In the genomic region with DNA sequence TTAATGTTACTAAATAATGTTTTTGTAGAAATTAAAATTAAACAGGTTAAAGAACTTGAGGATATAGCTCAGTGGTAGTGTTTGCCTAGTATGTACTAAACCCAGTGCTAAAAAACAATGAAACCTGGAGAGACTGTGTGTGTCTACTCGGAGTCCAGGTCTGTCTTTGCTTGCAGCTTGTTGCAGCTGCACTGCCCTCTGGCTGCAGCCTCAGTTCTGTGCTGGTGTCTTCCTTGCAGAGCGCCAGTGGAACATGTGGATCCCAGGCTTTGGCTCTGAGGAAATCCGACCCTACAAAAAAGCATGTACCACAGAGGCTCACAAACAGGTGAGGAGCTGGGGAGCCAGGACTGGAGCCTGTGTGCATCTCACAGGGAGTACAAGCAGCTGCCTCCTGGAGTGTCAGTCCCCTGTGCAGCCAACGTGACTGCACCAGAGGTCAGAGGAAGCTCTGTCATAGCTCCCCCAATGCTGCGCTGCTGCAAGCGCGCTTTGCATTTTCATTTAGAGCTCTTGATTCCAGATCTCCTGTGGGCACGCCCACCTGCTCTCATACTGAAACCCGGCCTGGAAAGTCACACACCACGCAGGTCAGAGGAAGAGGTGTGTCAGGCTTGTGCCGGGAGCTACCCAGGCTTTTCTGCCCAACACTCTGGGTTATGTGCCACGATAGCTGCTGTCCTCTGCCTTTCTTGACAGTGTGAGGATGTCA, we compare ENCODE assay signal across 16 mouse cellular contexts. TPM values are rescaled to one million over a fixed set of nuclear protein-coding genes. Genes with fewer than 3 reads are reported as not detected.
A peak's percentile ranks its signal among the peaks of the same experiment; 100 is the strongest.
DNase-seq lines count a peak whose midpoint lies in the region; ATAC-seq and TF ChIP-seq lines count a peak whose summit lies in the region.
"Had no signal": no experiment of that assay in that cellular context is flagged by ENCODE, and none has a peak within 500 bp of the region (broad histone marks: within the 10 kb centered on the region; RNA-seq: fewer than 3 reads in every experiment).

No protein-coding gene starts in this region.

- no peaks in the 10 kb centered on the region for H3K27me3 ChIP-seq in forebrain, embryonic 13.5 days
- no peaks in the 10 kb centered on the region for H3K27me3 ChIP-seq in forebrain, embryonic 15.5 days
- H3K27me3 ChIP-seq in midbrain, postnatal 0 days (ENCODE audit: insufficient read depth, low read length), result no peaks in the 10 kb centered on the region
- no peaks in the 10 kb centered on the region for H3K27me3 ChIP-seq in midbrain, embryonic 14.5 days (ENCODE audit: control insufficient read depth, insufficient read depth, low read length)
- H3K27me3 ChIP-seq: midbrain, embryonic 13.5 days had no signal

- H3K27ac ChIP-seq in forebrain, embryonic 13.5 days, result no peak overlapping the region
- no peak overlapping the region for H3K27ac ChIP-seq in forebrain, embryonic 15.5 days (replicated peaks)
- no peak overlapping the region for H3K27ac ChIP-seq in layer of hippocampus, adult 2 months
- H3K27ac ChIP-seq in midbrain, postnatal 0 days (ENCODE audit: low read depth, low read length), result no peak overlapping the region
- H3K27ac ChIP-seq in midbrain, embryonic 14.5 days (replicated peaks; ENCODE audit: low read depth, low read length), result no peak overlapping the region
- H3K27ac ChIP-seq: midbrain, embryonic 13.5 days had no signal

- no peak overlapping the region for H3K4me2 ChIP-seq in forebrain, embryonic 13.5 days
- H3K4me2 ChIP-seq in forebrain, embryonic 15.5 days (replicated peaks), result no peak overlapping the region
- no peak overlapping the region for H3K4me2 ChIP-seq in midbrain, postnatal 0 days (ENCODE audit: low read depth, low read length, poor library complexity, severe bottlenecking)
- no peak overlapping the region for H3K4me2 ChIP-seq in midbrain, embryonic 14.5 days (ENCODE audit: low read length)
- H3K4me2 ChIP-seq: midbrain, embryonic 13.5 days had no signal

- H3K4me1 ChIP-seq in forebrain, embryonic 13.5 days, result no peaks in the 10 kb centered on the region
- no peaks in the 10 kb centered on the region for H3K4me1 ChIP-seq in forebrain, embryonic 15.5 days
- no peaks in the 10 kb centered on the region for H3K4me1 ChIP-seq in midbrain, postnatal 0 days (ENCODE audit: insufficient read depth, low read length)
- H3K4me1 ChIP-seq in midbrain, embryonic 14.5 days (ENCODE audit: control insufficient read depth, insufficient read depth, low read length), result no peaks in the 10 kb centered on the region
- H3K4me1 ChIP-seq: midbrain, embryonic 13.5 days had no signal

- peak; percentile 53 for TF ChIP-seq CTCF in layer of hippocampus, adult 2 months (conservative IDR thresholded peaks at IDR 0.05)
- TF ChIP-seq CTCF in midbrain, postnatal 0 days (IDR thresholded peaks at IDR 0.05), result peak; percentile 62

- no peak for ATAC-seq in forebrain, embryonic 13.5 days
- no peak for ATAC-seq in forebrain, embryonic 15.5 days (replicated peaks)
- ATAC-seq in midbrain, postnatal 0 days (ENCODE audit: low FRiP score), result no peak
- ATAC-seq in midbrain, embryonic 14.5 days (ENCODE audit: low FRiP score, low TSS enrichment), result no peak
- ATAC-seq: hindbrain, embryonic 16.5 days; midbrain, embryonic 13.5 days had no signal

- no peak for DNase-seq in layer of hippocampus, adult 2 months (ENCODE audit: low spot score in 2 of 2)
- DNase-seq in layer of hippocampus, adult 11-12 months (ENCODE audit: low spot score), result no peak
- no peak for DNase-seq in midbrain, postnatal 0 days (ENCODE audit: low spot score)
- no peak for DNase-seq in midbrain, embryonic 14.5 days
- DNase-seq in cerebellum, adult 11 months, result no peak
- DNase-seq: adrenal gland, postnatal 36 days; cerebellum, postnatal 25 days; heart, adult 18-20 months; lung, postnatal 4 days; right cerebral cortex, postnatal 14 days; thymus, postnatal 36 days had no signal

- H3K9ac ChIP-seq in forebrain, embryonic 13.5 days, result peak overlapping the region; percentile 16; the same call in 1 of the 2 replicates
- H3K9ac ChIP-seq in forebrain, embryonic 15.5 days (replicated peaks), result no peak overlapping the region
- no peak overlapping the region for H3K9ac ChIP-seq in midbrain, postnatal 0 days (replicated peaks; ENCODE audit: low read length, poor library complexity, severe bottlenecking)
- no peak overlapping the region for H3K9ac ChIP-seq in midbrain, embryonic 14.5 days (replicated peaks; ENCODE audit: low read length)
- H3K9ac ChIP-seq: midbrain, embryonic 13.5 days had no signal

- no peak overlapping the region for H3K4me3 ChIP-seq in forebrain, embryonic 13.5 days
- no peak overlapping the region for H3K4me3 ChIP-seq in forebrain, embryonic 15.5 days
- no peak overlapping the region for H3K4me3 ChIP-seq in layer of hippocampus, adult 2 months
- H3K4me3 ChIP-seq in midbrain, postnatal 0 days (ENCODE audit: low read depth, low read length), result no peak overlapping the region
- H3K4me3 ChIP-seq in midbrain, embryonic 14.5 days (replicated peaks; ENCODE audit: low read depth, low read length), result no peak overlapping the region
- H3K4me3 ChIP-seq: midbrain, embryonic 13.5 days had no signal

- no peaks in the 10 kb centered on the region; the same call in 1 of the 2 replicates for H3K9me3 ChIP-seq in forebrain, embryonic 13.5 days (replicated peaks)
- H3K9me3 ChIP-seq in forebrain, embryonic 15.5 days, result no peaks in the 10 kb centered on the region
- no peaks in the 10 kb centered on the region for H3K9me3 ChIP-seq in midbrain, postnatal 0 days (ENCODE audit: low read length)
- no peaks in the 10 kb centered on the region for H3K9me3 ChIP-seq in midbrain, embryonic 14.5 days (ENCODE audit: control insufficient read depth, low read length)
- H3K9me3 ChIP-seq: midbrain, embryonic 13.5 days had no signal

- 80% methylated on average over 12 of the region's 12 CpGs for WGBS in forebrain, embryonic 13.5 days
- 82% methylated on average over 12 of the region's 12 CpGs for WGBS in forebrain, embryonic 15.5 days
- WGBS in midbrain, postnatal 0 days, result 77% methylated on average over 12 of the region's 12 CpGs
- 87% methylated on average over 12 of the region's 12 CpGs for WGBS in midbrain, embryonic 14.5 days

- H3K36me3 ChIP-seq in forebrain, embryonic 13.5 days (ENCODE audit: poor library complexity, severe bottlenecking), result peaks cover 57% of the 10 kb centered on the region
- peaks cover 34% of the 10 kb centered on the region for H3K36me3 ChIP-seq in forebrain, embryonic 15.5 days
- H3K36me3 ChIP-seq in midbrain, postnatal 0 days (ENCODE audit: insufficient read depth, low read length), result peaks cover 29% of the 10 kb centered on the region
- peaks cover 49% of the 10 kb centered on the region for H3K36me3 ChIP-seq in midbrain, embryonic 14.5 days (ENCODE audit: control insufficient read depth, insufficient read depth, low read length)

RNA-seq across cellular contexts. Expression of gene Rab42, which starts 11.4 kb away (rescaled TPM):
- 0.23 and 0.64 TPM in 2 replicates for polyA plus RNA-seq in forebrain, embryonic 13.5 days (2015; fragmentation: Nextera tagmentation; extraction: Ambion mirVana)
- 0.60 and 1.0 TPM in 2 replicates for polyA plus RNA-seq in forebrain, embryonic 15.5 days (2015; fragmentation: Nextera tagmentation; extraction: Ambion mirVana)
- 1 to 10 TPM; 1.2 to 2.1 TPM for total RNA-seq in layer of hippocampus, adult 2 months (2021)
- 0.38 and 3.3 TPM in 2 replicates for total RNA-seq in midbrain, postnatal 0 days (2014; rRNA removed)
- polyA plus RNA-seq in midbrain, postnatal 0 days (2015; fragmentation: Nextera tagmentation; extraction: Ambion mirVana), result 4.2 and 4.3 TPM in 2 replicates
- 1.3 TPM in 2 replicates for polyA plus RNA-seq in midbrain, embryonic 14.5 days (2014; fragmentation: Nextera tagmentation; extraction: Ambion mirVana)
- total RNA-seq: G1E had no signal

RNA-seq across cellular contexts. Expression of gene Taf12, which starts 17.6 kb away (rescaled TPM):
- 51.5 and 56.1 TPM in 2 replicates for polyA plus RNA-seq in forebrain, embryonic 13.5 days (2015; fragmentation: Nextera tagmentation; extraction: Ambion mirVana)
- 44.6 and 50.5 TPM in 2 replicates for polyA plus RNA-seq in forebrain, embryonic 15.5 days (2015; fragmentation: Nextera tagmentation; extraction: Ambion mirVana)
- 10 to 100 TPM; 24.6 to 26.2 TPM for total RNA-seq in layer of hippocampus, adult 2 months (2021)
- 9.0 and 19.8 TPM in 2 replicates for total RNA-seq in midbrain, postnatal 0 days (2014; rRNA removed)
- polyA plus RNA-seq in midbrain, postnatal 0 days (2015; fragmentation: Nextera tagmentation; extraction: Ambion mirVana), result 30.3 and 33.1 TPM in 2 replicates
- 45.7 and 50.6 TPM in 2 replicates for polyA plus RNA-seq in midbrain, embryonic 14.5 days (2014; fragmentation: Nextera tagmentation; extraction: Ambion mirVana)

RNA-seq across cellular contexts. Expression of gene Gmeb1, which starts 30.4 kb away (rescaled TPM):
- polyA plus RNA-seq in forebrain, embryonic 13.5 days (2015; fragmentation: Nextera tagmentation; extraction: Ambion mirVana), result 50.0 and 55.3 TPM in 2 replicates
- 50.8 and 53.3 TPM in 2 replicates for polyA plus RNA-seq in forebrain, embryonic 15.5 days (2015; fragmentation: Nextera tagmentation; extraction: Ambion mirVana)
- 10 to 100 TPM; 25.2 to 28.3 TPM for total RNA-seq in layer of hippocampus, adult 2 months (2021)
- total RNA-seq in midbrain, postnatal 0 days (2014; rRNA removed), result 10.6 and 21.0 TPM in 2 replicates
- polyA plus RNA-seq in midbrain, postnatal 0 days (2015; fragmentation: Nextera tagmentation; extraction: Ambion mirVana), result 28.8 and 30.5 TPM in 2 replicates
- 31.6 and 46.5 TPM in 2 replicates for polyA plus RNA-seq in midbrain, embryonic 14.5 days (2014; fragmentation: Nextera tagmentation; extraction: Ambion mirVana)

RNA-seq across cellular contexts. Expression of gene Trnau1ap, which starts 37.6 kb away (rescaled TPM):
- 87.8 and 96.4 TPM in 2 replicates for polyA plus RNA-seq in forebrain, embryonic 13.5 days (2015; fragmentation: Nextera tagmentation; extraction: Ambion mirVana)
- 86.3 and 92.3 TPM in 2 replicates for polyA plus RNA-seq in forebrain, embryonic 15.5 days (2015; fragmentation: Nextera tagmentation; extraction: Ambion mirVana)
- 10 to 100 TPM; 20.7 to 26.0 TPM for total RNA-seq in layer of hippocampus, adult 2 months (2021)
- 47.7 and 55.2 TPM in 2 replicates for total RNA-seq in midbrain, postnatal 0 days (2014; rRNA removed)
- 56.9 and 63.0 TPM in 2 replicates for polyA plus RNA-seq in midbrain, postnatal 0 days (2015; fragmentation: Nextera tagmentation; extraction: Ambion mirVana)
- 82.2 and 84.0 TPM in 2 replicates for polyA plus RNA-seq in midbrain, embryonic 14.5 days (2014; fragmentation: Nextera tagmentation; extraction: Ambion mirVana)
